Mouse (Mus musculus) megakaryocyte, embryonic 14.5 days (primary cell): ENCODE data around the gene Slc48a1.

Experiments used
- FLI1 ChIP-seq: IDR thresholded peaks from 2 replicates; pipeline ENCODE4 v1.6.1; 2012; ENCODE audit warnings: low read length, inconsistent platforms, mixed read lengths
- GATA1 ChIP-seq: IDR thresholded peaks from 3 replicates; pipeline ENCODE4 v1.6.1; 2012; ENCODE audit warnings: mixed read lengths, low read length, inconsistent platforms, borderline replicate concordance

- TF ChIP-seq GATA1 (no peak), FLI1 (no peak)
Measured at GRCm38 (mm10) chr15:97743210-97743609, 35.1 kb upstream of the Slc48a1 start.
